Mouse (Mus musculus) liver, embryonic 13.5 days (tissue): ENCODE results near the gene Plb1. TPM values are rescaled to one million over a fixed set of nuclear protein-coding genes. Genes with fewer than 3 reads are reported as not detected.

ENCODE experiments used
- ATAC-seq: fragments of 200-750 bp; cut with Nextera tagmentation; 2 replicates; pipeline ENCODE4 v1.8.0; 2017; ENCODE audit warnings: low read depth, mild to moderate bottlenecking, moderate number of reproducible peaks, moderate library complexity
- DNase-seq: peaks from one replicate; pipeline ENCODE4 v3.0.0; 2022
- H3K27ac ChIP-seq: fragments of 300-500 bp; sonication (generic); 2 replicates; pipeline ENCODE4 v1.5.1; 2015; ENCODE audit warnings: moderate library complexity, mild to moderate bottlenecking, inconsistent platforms
- H3K27me3 ChIP-seq: fragments of 300-500 bp; sonication (generic); 2 replicates; pipeline ENCODE4 v1.6.1; 2015; ENCODE audit warnings: mild to moderate bottlenecking, inconsistent platforms
- H3K36me3 ChIP-seq: fragments of 300-500 bp; sonication (generic); 2 replicates; pipeline ENCODE4 v1.6.1; 2015; ENCODE audit warnings: mild to moderate bottlenecking, inconsistent platforms
- H3K4me1 ChIP-seq: fragments of 300-500 bp; sonication (generic); replicated peaks from 2 replicates; pipeline ENCODE4 v1.6.1; 2015; ENCODE audit warnings: inconsistent platforms
- H3K4me2 ChIP-seq: fragments of 300-500 bp; sonication (generic); 2 replicates; pipeline ENCODE4 v1.6.1; 2015; ENCODE audit warnings: inconsistent platforms, mild to moderate bottlenecking, moderate library complexity
- H3K4me3 ChIP-seq: fragments of 300-500 bp; sonication (generic); replicated peaks from 2 replicates; pipeline ENCODE4 v1.5.1; 2015; ENCODE audit warnings: mild to moderate bottlenecking, inconsistent platforms
- H3K9ac ChIP-seq: fragments of 300-500 bp; sonication (generic); 2 replicates; pipeline ENCODE4 v1.6.1; 2015; ENCODE audit warnings: mild to moderate bottlenecking, inconsistent platforms
- H3K9me3 ChIP-seq: fragments of 300-500 bp; sonication (generic); replicated peaks from 2 replicates; pipeline ENCODE4 v1.6.1; 2016; ENCODE audit warnings: inconsistent platforms
- WGBS: fragments of 180-500 bp; shearing (Covaris S2); methylation state at CpG from one replicate; pipeline ENCODE4 v1.1.7; 2015; ENCODE audit not compliant: insufficient replicate concordance; 5-methylcytosine and 5-hydroxymethylcytosine counted together
- polyA plus RNA-seq: library from polyadenylated mRNA; unstranded; fragments of >200 nt; fragmentation: Nextera tagmentation; extraction: Ambion mirVana; gene quantifications from 2 replicates; pipeline ENCODE4 v1.2.1, GENCODE M21; 2015

Gene Plb1
- not detected in 2 replicates for polyA plus RNA-seq

GRCm38 (mm10) chr5:32232474-32232873, at the start of gene Plb1:
TSS of gene Plb1 (plus strand) at chr5:32232708.
- ATAC-seq, result no peak
- no peak within 1 kb of the TSS for H3K27ac ChIP-seq
- no peaks in the 10 kb centered on the region for H3K4me1 ChIP-seq
- H3K36me3 ChIP-seq, result no peaks in the 10 kb centered on the region
- no peak within 1 kb of the TSS for H3K9ac ChIP-seq
- WGBS, result 58% methylated on average over 9 of the region's 9 CpGs
- no peak for DNase-seq
- H3K4me3 ChIP-seq, result no peak within 1 kb of the TSS
- no peak within 1 kb of the TSS for H3K4me2 ChIP-seq
- H3K9me3 ChIP-seq, result no peaks in the 10 kb centered on the region
- H3K27me3 ChIP-seq, result no peaks in the 10 kb centered on the region

GRCm38 (mm10) chr5:32182885-32183629, 49.5 kb upstream of the Plb1 start:
- no peak for DNase-seq
- H3K4me3 ChIP-seq, result no peak overlapping the region
- H3K9ac ChIP-seq, result no peak overlapping the region
- no peaks in the 10 kb centered on the region for H3K9me3 ChIP-seq
- no peaks in the 10 kb centered on the region for H3K27me3 ChIP-seq
- ATAC-seq, result no peak
- no peaks in the 10 kb centered on the region for H3K4me1 ChIP-seq
- no peak overlapping the region for H3K4me2 ChIP-seq
- no peak overlapping the region for H3K27ac ChIP-seq
- WGBS, result 69% methylated on average over 4 of the region's 4 CpGs
- no peaks in the 10 kb centered on the region for H3K36me3 ChIP-seq

GRCm38 (mm10) chr5:32187717-32188116, 44.8 kb upstream of the Plb1 start:
- H3K27me3 ChIP-seq, result no peaks in the 10 kb centered on the region
- DNase-seq (no peak), ATAC-seq (no peak)
- H3K27ac ChIP-seq, result no peak overlapping the region
- 48% methylated on average over 11 of the region's 11 CpGs for WGBS
- H3K4me2 ChIP-seq, result no peak overlapping the region
- H3K4me1 ChIP-seq, result no peaks in the 10 kb centered on the region
- no peak overlapping the region for H3K9ac ChIP-seq
- H3K9me3 ChIP-seq, result no peaks in the 10 kb centered on the region
- no peak overlapping the region for H3K4me3 ChIP-seq
- no peaks in the 10 kb centered on the region for H3K36me3 ChIP-seq

GRCm38 (mm10) chr5:32191259-32191658, 41.2 kb upstream of the Plb1 start:
- 75% methylated on average over 5 of the region's 5 CpGs for WGBS

GRCm38 (mm10) chr5:32192016-32192845, 40.3 kb upstream of the Plb1 start:
- Histone ChIP-seq H3K4me1 (0 out of 2 replicates have a peak, but pooled peaks cover 3% of the 10 kb centered on the region), H3K9ac (no peak overlapping the region), H3K27ac (no peak overlapping the region), H3K9me3 (no peaks in the 10 kb centered on the region), H3K4me3 (no peak overlapping the region), H3K4me2 (no peak overlapping the region), H3K36me3 (no peaks in the 10 kb centered on the region), H3K27me3 (no peaks in the 10 kb centered on the region)
- DNase-seq, result no peak
- WGBS, result 62% methylated on average over 16 of the region's 16 CpGs
- no peak for ATAC-seq

More at GRCm38 (mm10) chr5:32191259-32191658, 41.2 kb upstream of the Plb1 start:
- ATAC-seq (no peak), DNase-seq (no peak)
- no peak overlapping the region for H3K4me3 ChIP-seq
- no peaks in the 10 kb centered on the region for H3K9me3 ChIP-seq
- no peaks in the 10 kb centered on the region for H3K27me3 ChIP-seq
- no peak overlapping the region for H3K4me2 ChIP-seq
- 0 out of 2 replicates have a peak, but pooled peaks cover 3% of the 10 kb centered on the region for H3K4me1 ChIP-seq
- no peak overlapping the region for H3K9ac ChIP-seq
- H3K27ac ChIP-seq, result no peak overlapping the region
- no peaks in the 10 kb centered on the region for H3K36me3 ChIP-seq

GRCm38 (mm10) chr5:32194236-32194635, 38.3 kb upstream of the Plb1 start:
- Histone ChIP-seq H3K27ac (no peak overlapping the region), H3K4me1 (0 out of 2 replicates have a peak, but pooled peaks cover 3% of the 10 kb centered on the region), H3K27me3 (no peaks in the 10 kb centered on the region), H3K9me3 (no peaks in the 10 kb centered on the region), H3K4me3 (no peak overlapping the region), H3K9ac (no peak overlapping the region), H3K36me3 (no peaks in the 10 kb centered on the region), H3K4me2 (no peak overlapping the region)
- ATAC-seq (no peak), DNase-seq (no peak)
- WGBS, result 41% methylated on average over 4 of the region's 4 CpGs

GRCm38 (mm10) chr5:32195857-32196609, 36.5 kb upstream of the Plb1 start:
- Histone ChIP-seq H3K4me3 (no peak overlapping the region), H3K27ac (no peak overlapping the region), H3K27me3 (no peaks in the 10 kb centered on the region), H3K4me2 (no peak overlapping the region), H3K9ac (no peak overlapping the region), H3K9me3 (no peaks in the 10 kb centered on the region), H3K4me1 (0 out of 2 replicates have a peak, but pooled peaks cover 3% of the 10 kb centered on the region), H3K36me3 (no peaks in the 10 kb centered on the region)
- DNase-seq, result no peak
- 33% methylated on average over 12 of the region's 12 CpGs for WGBS
- ATAC-seq, result 0 out of 2 replicates have a peak, but pooled peaks have one; percentile 26

GRCm38 (mm10) chr5:32197698-32198097, 34.8 kb upstream of the Plb1 start:
- Histone ChIP-seq H3K27ac (no peak overlapping the region), H3K9ac (no peak overlapping the region), H3K36me3 (no peaks in the 10 kb centered on the region), H3K9me3 (no peaks in the 10 kb centered on the region), H3K27me3 (no peaks in the 10 kb centered on the region), H3K4me2 (no peak overlapping the region), H3K4me3 (no peak overlapping the region), H3K4me1 (0 out of 2 replicates have a peak, but pooled peaks cover 3% of the 10 kb centered on the region)
- 7% methylated on average over 4 of the region's 4 CpGs for WGBS
- ATAC-seq (peak; percentile 70), DNase-seq (peak; percentile 49)

GRCm38 (mm10) chr5:32199136-32199535, 33.4 kb upstream of the Plb1 start:
- Histone ChIP-seq H3K4me2 (no peak overlapping the region), H3K9me3 (no peaks in the 10 kb centered on the region), H3K4me3 (no peak overlapping the region), H3K36me3 (no peaks in the 10 kb centered on the region), H3K27me3 (no peaks in the 10 kb centered on the region), H3K4me1 (0 out of 2 replicates have a peak, but pooled peaks cover 3% of the 10 kb centered on the region), H3K9ac (no peak overlapping the region), H3K27ac (no peak overlapping the region)
- no peak for DNase-seq
- 45% methylated on average over 3 of the region's 3 CpGs for WGBS
- ATAC-seq, result no peak

GRCm38 (mm10) chr5:32199594-32199993, 32.9 kb upstream of the Plb1 start:
- H3K4me2 ChIP-seq, result no peak overlapping the region
- no peaks in the 10 kb centered on the region for H3K36me3 ChIP-seq
- H3K4me3 ChIP-seq, result no peak overlapping the region
- no peaks in the 10 kb centered on the region for H3K27me3 ChIP-seq
- ATAC-seq, result no peak
- DNase-seq, result no peak
- H3K9me3 ChIP-seq, result no peaks in the 10 kb centered on the region
- H3K4me1 ChIP-seq, result 0 out of 2 replicates have a peak, but pooled peaks cover 3% of the 10 kb centered on the region
- H3K9ac ChIP-seq, result no peak overlapping the region
- no peak overlapping the region for H3K27ac ChIP-seq
- WGBS, result 73% methylated on average over 3 of the region's 3 CpGs

- Histone ChIP-seq H3K4me1 (no peaks in the 10 kb centered on the region), H3K4me2 (no peak overlapping the region), H3K4me3 (no peak overlapping the region), H3K36me3 (no peaks in the 10 kb centered on the region), H3K27me3 (no peaks in the 10 kb centered on the region), H3K27ac (no peak overlapping the region), H3K9me3 (no peaks in the 10 kb centered on the region), H3K9ac (no peak overlapping the region)
- WGBS, result 55% methylated on average over 4 of the region's 4 CpGs
- ATAC-seq (no peak), DNase-seq (no peak)
These were observed 27.9 kb upstream of the Plb1 start for GRCm38 (mm10) chr5:32204653-32205052.
